Mouse (Mus musculus) 3T3-L1 (cell line): ENCODE results near the gene Tmem109.

Experiments
- DNase-seq: peaks from one replicate; pipeline ENCODE4 v3.0.0-alpha.2; 2015; ENCODE audit warnings: low read depth, low spot score

The Tmem109 gene

DNA sequence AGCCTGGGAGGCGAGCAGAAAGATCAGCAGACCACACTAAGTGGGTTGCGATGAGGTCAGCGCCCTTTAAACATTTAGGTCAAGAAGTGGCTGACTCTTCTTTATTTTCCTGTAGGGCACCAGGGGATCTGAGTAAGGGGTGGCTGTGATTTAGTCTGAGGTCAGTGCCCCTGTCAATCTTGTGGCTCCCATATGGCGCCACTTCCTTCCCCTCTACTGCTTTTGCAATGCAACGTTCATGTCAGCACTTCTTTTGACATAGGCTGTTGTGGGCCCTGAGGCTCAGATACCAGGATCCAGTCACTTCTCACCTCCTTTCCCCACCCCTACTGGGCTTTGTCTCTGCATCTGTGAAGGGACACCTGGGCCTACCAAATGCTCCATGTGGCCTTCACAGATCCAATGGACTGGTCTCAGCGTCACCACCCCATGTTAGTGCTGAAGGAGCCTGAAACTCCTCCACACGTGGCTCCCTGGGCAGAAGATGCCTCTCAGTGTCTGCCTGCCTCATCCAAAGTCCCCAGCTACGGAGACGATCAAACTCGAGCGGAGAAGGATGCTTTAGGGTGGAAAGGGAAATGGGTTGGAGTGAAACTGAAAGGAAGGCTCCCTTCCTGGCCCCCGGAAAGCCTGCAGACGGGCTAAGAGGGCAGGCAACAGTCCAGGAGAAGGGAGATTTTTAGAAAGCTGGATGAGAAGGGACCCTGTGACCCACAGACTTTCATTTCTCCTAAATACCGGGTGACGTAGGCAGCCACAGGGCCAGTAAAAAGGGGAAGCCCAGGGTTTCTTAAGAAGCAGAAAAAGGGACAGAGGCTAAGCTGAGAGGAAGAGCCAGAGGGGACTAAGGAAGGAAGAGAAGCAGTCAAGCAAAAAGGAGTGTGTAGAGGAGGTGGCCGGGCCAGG lies 39.8 kb downstream of the Tmem109 start:
- peak; percentile 29 for DNase-seq

DNA sequence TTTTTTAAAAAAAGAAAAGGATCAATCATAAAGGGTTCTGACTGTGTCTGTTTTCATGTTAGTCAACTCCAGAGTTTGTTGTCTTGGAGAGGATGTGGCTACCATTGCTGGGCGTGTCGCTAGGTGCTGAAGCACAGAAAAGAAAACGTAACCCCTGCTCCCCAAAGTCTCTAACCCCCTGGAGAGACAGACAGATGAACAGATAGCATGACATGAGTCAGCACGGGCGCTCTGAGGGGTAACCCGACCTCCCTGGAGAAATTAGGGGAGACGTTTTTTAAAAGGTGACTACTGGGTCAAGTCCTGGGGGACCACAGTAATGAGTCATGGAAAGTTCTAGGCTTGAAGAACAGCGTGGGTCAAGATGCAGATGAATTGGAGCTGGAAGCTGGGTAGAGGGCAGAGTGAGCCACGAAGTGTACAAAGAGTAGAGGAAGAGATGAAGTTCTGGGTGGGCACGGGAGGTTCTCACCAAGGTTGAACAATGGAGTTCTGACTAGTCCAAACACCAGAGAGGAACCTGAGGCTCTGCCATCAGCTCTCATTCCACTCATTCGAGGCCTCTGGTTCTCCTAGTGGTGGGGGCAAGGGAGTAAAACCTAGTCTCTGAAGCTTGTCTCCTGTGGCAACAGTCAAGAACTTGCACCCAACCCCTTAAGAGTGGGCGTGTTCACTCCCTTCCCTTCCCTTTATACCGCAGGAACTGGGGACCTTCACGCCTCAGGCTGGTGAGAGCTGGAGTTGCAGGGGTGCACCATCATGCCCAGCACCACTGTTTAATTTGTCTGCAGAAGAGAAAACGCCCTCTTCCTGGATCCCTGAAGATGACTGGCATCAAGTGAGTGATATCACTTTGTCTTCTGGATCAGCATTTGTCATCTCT lies 42.5 kb downstream of the Tmem109 start, which contains the start of gene Slc15a3:
Slc15a3 (plus strand) TSS at position 718 of the 883 bp plus-strand sequence.
- peak; percentile 60 for DNase-seq

DNA sequence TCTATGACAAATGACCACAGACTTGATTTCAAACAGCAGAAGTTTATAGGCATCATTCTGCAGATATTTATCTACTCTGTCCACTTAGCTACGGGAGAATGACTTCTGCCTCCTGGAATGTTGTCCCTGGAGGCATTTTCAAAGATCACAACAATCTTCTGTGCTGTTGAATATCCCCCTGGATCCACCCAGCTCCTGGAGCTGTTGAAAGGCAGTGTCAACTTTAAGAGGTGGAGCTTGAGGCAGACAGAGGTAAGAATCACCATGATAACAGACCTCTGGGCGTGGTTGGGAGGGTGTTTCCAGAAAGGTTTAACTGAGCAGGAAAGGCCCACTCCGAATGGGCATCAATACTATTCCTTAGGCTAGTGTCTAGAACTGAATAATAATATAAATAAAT lies 46.1 kb downstream of the Tmem109 start:
- DNase-seq, result peak; percentile 76

DNA sequence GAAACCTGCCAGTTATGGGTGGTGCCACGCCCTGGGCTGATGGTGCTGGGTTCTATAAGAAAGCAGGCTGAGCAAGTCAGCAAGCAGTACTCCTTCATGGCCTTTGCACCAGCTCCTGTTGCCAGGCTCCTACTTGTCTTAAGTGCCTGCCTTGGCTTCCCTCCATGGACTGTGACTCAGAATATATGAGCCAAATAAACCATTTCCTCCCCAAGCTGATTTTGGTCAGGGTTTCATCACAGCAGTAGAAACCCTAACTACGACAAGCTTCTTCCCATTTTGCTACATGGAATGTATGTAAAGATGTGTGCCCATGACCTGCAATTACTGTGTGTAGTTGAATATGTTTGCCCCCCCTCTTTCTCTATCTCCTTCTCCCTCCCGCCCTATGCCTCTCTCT lies 48.2 kb downstream of the Tmem109 start:
- peak; percentile 92 for DNase-seq

DNA sequence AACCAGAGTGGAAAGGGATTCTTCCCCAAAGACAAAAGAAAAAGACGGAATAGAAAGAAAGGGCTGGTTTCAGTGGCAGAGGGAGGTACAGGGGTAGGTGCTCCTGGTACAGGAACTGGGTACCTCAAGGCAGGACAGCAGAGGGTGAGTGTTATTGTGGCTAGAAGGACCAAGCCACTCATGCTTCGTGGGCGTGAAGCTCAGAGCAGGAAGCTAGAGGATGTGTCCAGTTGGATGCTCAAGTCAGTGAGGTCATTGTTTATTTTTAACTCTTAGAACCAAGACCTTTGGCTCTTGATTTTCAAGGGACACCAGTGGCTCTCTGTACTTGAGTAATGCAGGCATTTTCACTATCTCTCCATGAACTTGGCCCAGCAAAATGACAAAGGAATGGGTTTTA lies 49.8 kb downstream of the Tmem109 start:
- DNase-seq, result peak; percentile 64

DNA sequence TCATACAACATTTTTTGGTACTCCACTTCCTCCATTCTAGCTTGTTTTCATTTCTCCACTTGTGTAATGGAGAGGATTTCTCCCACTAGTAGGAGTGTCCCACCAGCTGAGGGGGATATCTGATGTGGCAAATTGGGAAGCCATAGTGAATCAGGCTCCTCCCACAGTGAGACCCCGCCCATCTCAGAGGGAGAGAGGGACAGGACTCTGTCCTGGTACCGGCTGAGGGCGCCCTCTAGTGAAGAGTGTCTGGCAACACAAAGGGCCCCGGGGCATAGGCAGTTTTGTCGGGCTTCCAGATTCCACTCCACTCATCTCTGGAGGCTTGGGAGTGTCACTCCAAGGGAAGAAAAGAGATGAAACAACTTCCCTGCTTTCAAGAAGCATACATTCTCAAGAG lies 50.4 kb downstream of the Tmem109 start:
- DNase-seq, result peak; percentile 68

DNA sequence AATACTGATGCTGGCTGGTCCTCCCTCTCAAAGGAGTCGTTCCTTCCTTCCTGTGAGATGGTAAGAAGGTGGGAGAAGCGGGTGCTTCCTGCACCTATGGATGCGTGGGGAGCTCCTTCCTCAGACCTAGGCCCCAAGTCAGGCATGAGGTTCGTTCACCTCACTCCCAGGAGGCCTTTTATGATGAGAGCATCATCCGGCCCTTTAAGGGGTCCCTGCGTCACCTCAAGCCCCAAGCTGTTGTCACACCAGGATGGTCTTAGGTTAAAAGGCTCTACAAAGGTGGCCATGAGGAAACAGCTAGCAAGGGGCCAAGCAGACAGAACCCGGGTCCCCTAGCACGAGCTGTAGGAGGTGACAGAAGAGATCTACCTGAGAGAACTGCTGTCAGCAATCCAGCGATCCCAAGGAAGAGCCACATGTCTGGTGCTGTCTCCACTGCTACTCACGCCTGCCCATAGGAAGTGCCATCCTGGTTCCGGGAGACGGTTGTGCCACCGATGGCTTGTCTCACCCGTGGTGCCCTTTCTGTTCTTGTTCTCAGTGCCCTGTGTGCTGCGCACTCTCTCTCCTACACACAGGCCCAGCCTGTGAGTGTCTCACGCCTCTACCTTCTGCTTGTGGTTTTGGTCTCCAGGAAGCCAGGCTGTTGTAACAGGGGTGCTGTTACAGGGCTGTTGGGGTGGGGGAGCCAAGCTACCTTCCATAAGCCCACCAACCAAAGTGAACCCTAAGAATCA lies 52.2 kb downstream of the Tmem109 start, which contains the start of gene Cd6:
Cd6 (minus strand) TSS at position 623 of the 740 bp plus-strand sequence.
- DNase-seq, result no peak

DNA sequence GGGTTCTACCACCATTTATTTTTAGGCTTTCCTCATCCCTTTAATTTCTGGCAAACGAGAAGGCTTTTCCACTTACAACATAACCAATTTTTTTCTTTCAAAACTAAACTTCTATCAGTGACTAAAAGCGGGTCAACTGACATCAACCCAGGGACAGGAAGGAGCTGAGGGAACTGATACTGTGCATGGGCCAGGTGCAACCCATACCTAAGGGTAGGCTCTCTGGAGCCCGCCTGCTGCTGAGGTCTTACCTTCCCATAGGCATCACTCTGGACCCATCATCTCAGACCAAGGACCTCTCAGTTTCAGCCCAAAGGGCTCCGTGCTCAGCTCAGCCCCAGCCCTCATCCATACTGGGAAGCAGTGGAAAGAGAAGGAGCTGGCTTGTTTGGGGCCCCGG lies 53.5 kb downstream of the Tmem109 start:
- no peak for DNase-seq

DNA sequence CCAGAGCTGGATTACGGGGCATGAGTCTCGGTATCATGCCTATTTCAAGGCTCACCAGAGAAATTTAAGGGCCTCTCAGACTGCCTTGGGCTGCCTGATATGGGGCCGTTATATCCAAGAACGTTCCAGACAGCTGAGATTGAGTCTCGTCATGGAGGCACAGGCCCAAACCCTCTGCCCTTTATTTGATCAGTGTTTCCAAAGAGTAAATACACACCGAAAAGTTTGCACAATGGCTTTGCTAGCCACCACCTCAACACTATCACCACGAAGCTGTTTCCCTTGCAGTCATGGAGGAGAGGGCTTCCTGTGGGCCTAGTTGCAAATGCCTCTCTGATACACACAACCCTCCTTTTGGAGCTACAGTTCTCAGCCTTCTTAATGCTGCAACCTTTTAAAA lies 57.7 kb downstream of the Tmem109 start:
- DNase-seq, result no peak

DNA sequence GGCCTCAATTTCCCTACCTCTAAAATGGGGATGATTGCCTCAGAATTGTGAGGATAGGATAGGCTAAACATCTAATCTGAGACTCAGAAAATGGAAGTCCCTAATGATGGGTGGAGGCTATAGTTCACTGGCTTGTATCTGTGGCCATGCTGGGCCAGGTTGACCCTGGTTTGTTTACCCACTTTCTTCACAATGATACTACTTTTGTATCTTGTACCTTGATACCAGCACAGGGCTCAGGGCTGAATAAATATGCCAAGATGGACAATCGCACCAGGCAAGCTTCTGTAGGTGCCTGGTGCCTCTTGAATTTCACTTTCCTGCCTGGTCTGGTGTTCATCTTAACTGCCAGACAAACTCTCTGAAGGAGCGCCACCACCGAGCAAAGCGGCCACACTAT lies 59.3 kb downstream of the Tmem109 start:
- no peak for DNase-seq

DNA sequence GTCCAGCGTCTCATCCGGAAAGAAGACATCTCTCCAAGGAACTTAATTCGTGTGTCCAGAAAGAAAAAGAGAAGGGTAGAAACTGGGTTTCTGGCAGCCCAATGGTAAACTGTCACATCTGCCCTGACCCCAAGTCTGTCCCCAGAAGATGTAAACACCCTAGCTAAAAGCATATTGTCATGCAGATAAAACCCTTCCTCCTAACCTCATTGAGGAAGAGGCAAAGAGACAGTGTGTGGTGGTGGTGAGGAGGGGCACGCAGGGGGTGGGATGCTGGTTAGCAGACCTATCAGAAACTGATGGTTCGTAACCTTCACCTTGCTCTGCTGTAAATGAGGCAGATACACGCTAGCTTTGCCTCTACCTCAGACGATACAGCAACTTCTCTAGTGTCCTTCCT lies 60.5 kb downstream of the Tmem109 start:
- no peak for DNase-seq
